Mouse (Mus musculus): ENCODE data around the gene Ppp2r5c. TPM values are rescaled to one million over a fixed set of nuclear protein-coding genes. Genes with fewer than 3 reads are reported as not detected.

The Ppp2r5c gene
- polyA plus RNA-seq, 1 experiment from 2014 or later = 139 TPM

DNA sequence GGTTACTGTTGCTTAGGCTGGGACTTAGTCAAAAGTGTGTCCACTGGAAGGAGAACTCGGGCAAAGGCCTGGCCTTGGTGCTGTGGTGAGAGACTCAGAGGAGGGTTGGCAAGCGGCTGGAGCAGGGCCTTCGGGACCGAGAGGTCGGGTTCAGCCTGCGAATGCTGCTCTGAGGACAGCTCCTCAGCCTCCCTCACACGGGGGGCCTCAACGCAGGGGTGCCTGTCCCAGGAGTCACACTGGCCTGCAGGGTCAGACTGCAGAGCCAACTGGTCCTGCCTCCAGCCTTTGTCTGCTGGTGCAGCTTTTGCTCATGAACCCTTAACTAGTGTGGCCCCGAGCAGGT lies 57.2 kb downstream of the Ppp2r5c start:
- peaks cover 100% of the 10 kb centered on the region for H3K79me2 ChIP-seq (ENCODE audit: inconsistent target)
- H3K4me3 ChIP-seq (ENCODE audit: inconsistent target) = no peak overlapping the region
- WGBS (ENCODE audit: missing documents) = 97% methylated on average over 9 of the region's 9 CpGs
- no peak overlapping the region for H3K27ac ChIP-seq
- H3K36me3 ChIP-seq (ENCODE audit: inconsistent target) = no peaks in the 10 kb centered on the region

DNA sequence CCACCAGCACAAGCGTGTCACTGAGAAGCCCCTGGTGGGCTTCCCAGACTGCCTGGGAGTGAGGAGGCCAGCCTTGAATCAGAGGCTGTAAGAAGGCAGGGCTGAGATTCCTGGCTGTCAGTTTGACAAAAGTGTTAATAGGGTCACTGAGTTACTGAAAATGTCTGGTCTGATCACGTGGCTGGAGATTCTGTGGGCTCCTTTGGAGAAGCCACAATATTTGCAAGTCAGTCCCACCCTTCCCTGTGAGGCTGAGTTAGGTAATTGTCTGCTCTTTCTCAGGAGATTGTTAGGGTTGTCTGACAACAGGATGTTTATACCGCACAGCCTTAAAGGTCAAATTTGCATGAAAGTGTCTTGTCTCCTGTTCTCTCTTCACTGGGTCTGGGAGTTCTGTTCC lies 57.9 kb downstream of the Ppp2r5c start:
- 51% methylated on average over 3 of the region's 3 CpGs for WGBS (ENCODE audit: missing documents)
- no peak overlapping the region for H3K27ac ChIP-seq

DNA sequence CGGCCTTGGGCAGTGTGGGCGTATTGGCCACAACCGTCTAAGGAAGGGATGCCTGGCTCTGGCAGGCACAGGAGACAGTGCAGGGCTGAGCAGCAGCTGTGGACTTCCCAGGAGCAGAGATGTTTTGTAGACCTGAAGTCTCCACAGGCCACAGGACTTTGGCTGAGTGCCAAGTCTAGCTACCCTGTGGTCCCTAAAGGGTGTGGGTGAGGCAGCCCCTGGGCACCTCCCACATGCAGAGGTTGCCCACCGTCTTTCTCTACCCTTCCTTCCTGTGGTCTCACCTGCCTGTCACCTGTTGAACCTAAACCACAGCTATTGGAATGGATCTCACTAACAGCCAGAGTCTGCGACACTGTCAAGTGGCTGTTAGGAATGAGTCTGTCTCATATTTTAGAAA lies 59.1 kb downstream of the Ppp2r5c start:
- 75% methylated on average over 5 of the region's 5 CpGs for WGBS (ENCODE audit: missing documents)
- H3K4me3 ChIP-seq (ENCODE audit: inconsistent target) = no peak overlapping the region
- H3K27ac ChIP-seq = no peak overlapping the region
- peaks cover 100% of the 10 kb centered on the region for H3K79me2 ChIP-seq (ENCODE audit: inconsistent target)
- no peaks in the 10 kb centered on the region for H3K36me3 ChIP-seq (ENCODE audit: inconsistent target)

More for the DNA sequence above, 57.9 kb downstream of the Ppp2r5c start:
- H3K4me3 ChIP-seq (ENCODE audit: inconsistent target) = no peak overlapping the region
- peaks cover 100% of the 10 kb centered on the region for H3K79me2 ChIP-seq (ENCODE audit: inconsistent target)
- H3K36me3 ChIP-seq (ENCODE audit: inconsistent target) = no peaks in the 10 kb centered on the region

DNA sequence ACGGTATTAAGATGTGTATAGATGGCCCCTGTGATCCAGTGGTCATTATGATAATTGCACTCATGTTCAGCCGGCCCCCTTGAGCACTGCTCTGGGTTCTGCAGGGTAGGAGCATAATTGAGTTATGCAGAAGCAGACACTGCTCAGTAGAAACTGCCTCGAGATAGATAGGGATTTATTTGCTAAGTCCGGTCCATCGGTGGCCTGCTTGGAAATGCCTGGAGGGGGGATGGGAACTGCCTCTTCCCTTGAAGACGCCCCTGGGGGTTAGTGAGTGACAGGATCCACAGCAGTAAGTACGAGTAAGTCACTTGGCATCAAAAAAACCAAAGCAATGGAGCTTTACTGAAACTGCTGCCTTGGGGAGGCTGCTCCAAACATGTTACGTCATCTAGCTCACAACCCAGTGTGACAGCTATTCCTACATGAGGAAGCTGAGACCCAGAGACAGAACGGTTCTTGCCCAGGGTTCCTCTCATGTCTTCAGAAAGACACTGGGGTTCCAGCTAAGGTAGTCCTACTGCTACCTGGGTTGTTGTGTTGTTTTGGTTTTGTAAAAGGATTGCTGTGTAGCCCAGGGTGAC lies 60.9 kb downstream of the Ppp2r5c start:
- H3K4me3 ChIP-seq (ENCODE audit: inconsistent target) = no peak overlapping the region
- WGBS (ENCODE audit: missing documents) = 67% methylated on average over 9 of the region's 9 CpGs
- peak overlapping the region; percentile 1; the same call in 1 of the 2 replicates for H3K27ac ChIP-seq
- no peaks in the 10 kb centered on the region for H3K36me3 ChIP-seq (ENCODE audit: inconsistent target)
- peaks cover 100% of the 10 kb centered on the region for H3K79me2 ChIP-seq (ENCODE audit: inconsistent target)

DNA sequence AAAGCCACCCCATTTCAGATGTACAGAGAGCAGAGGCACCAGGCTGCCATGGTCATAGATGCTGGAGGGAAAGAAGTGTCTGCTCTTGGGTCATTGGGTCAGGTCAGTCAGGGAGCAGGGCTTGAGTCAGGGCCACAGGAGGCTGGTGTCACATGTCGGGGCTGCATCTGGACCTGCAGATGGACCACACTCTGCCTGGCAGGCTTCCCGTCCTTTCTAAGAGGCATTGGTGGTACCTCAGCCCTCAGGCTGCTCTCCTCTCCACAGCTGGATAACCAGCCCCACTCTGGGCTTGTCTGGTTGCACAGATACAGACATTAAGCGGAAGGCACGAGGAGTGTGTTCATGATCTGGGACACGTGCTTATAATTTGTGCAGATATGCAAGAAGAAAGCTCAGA lies 61.8 kb downstream of the Ppp2r5c start:
- no peaks in the 10 kb centered on the region for H3K36me3 ChIP-seq (ENCODE audit: inconsistent target)
- 85% methylated on average over 4 of the region's 5 CpGs for whole genome bisulfite sequencing (ENCODE audit: missing documents)
- H3K4me3 ChIP-seq (ENCODE audit: inconsistent target) = no peak overlapping the region
- no peak overlapping the region for H3K27ac ChIP-seq
- peaks cover 100% of the 10 kb centered on the region for H3K79me2 ChIP-seq (ENCODE audit: inconsistent target)

DNA sequence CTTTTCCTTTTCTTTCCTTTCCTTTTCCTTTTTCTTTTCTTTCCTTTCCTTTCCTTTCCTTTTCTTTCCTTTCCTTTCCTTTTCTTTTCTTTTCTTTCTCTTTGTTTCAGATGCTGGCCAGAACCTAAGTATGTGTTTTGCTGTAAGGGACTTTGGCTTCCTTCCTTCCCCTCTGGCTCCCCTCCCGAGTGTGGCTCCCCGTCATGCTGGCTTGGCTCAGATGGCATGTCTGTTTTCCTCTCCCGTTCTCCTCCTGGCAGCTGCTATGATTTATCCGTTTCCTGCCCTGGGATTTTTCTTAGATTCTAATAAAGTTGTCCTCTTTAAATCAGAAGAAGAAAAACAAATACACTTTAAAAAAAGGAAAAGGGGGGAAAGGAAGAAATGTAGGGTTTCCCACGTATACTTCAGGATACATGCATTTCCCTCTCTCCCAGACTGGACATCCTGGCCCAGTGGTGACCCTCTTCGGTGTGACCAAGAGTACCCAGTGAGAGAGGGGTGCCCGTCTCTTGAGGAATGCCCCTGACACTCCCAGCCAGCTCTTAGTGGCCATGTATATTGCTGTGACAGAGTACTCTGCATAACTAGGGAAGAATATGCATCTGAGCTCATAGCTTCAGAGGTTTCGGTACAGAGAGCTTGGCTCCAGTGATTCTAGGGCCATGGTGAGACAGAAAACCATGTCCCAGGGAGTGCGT lies 63.4 kb downstream of the Ppp2r5c start:
- WGBS (ENCODE audit: missing documents) = 68% methylated on average over 9 of the region's 9 CpGs
- Histone ChIP-seq H3K36me3 (ENCODE audit: inconsistent target) (no peaks in the 10 kb centered on the region; the same call in 1 of the 2 replicates), H3K27ac (no peak overlapping the region), H3K4me3 (ENCODE audit: inconsistent target) (no peak overlapping the region), H3K79me2 (ENCODE audit: inconsistent target) (peaks cover 100% of the 10 kb centered on the region)

DNA sequence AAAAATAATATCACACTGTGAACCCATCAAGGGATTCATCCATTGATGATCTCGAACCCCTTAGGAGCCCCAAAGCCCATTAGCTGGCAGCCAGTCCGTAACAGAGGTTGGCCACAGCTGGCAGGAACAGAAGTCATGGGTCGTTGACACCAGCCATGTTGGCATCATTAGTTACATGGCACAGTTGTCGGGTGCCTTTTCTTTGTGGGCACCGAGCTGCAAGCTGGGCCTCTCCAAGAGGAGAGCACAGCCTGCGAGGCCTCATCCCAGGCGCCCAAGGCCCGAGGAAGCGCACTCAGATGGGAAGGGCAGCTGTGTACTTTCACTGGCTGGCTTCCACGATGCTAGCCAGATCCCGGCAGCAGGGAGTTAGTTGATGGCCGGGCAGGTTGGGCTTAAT lies 64.3 kb downstream of the Ppp2r5c start:
- no peak overlapping the region for H3K27ac ChIP-seq
- no peaks in the 10 kb centered on the region; the same call in 1 of the 2 replicates for H3K36me3 ChIP-seq (ENCODE audit: inconsistent target)
- WGBS (ENCODE audit: missing documents) = 90% methylated on average over 12 of the region's 12 CpGs
- peaks cover 100% of the 10 kb centered on the region for H3K79me2 ChIP-seq (ENCODE audit: inconsistent target)
- no peak overlapping the region for H3K4me3 ChIP-seq (ENCODE audit: inconsistent target)

DNA sequence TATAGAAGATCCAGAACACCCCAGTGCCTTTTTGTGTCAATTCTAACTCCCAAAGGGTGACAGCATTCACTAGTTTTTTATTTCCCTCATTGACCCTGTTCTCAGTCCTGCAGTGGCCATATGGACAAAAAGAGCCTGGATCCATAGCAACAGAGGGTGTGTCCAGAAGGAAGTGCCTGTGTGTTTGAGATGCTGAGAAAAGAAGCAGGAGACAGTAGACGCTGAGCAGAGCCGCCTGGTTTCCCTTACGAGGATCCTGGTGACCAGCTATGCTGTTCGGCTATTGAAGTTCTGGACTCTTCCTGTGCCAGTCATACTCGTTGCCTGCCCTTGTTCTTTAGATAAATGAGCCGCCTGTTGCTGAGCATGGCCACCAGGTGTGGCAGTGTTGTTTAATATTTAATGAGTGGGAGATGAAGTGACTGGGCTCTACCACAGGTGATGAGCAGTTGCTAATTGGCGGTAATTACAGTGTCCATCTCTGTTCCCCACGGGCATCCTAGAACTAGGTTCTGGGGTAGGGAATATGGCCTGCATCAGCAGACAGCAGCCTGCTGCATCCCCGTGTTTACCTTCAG lies 65.0 kb downstream of the Ppp2r5c start:
- H3K36me3 ChIP-seq (ENCODE audit: inconsistent target) = no peaks in the 10 kb centered on the region; the same call in 1 of the 2 replicates
- no peak overlapping the region for H3K4me3 ChIP-seq (ENCODE audit: inconsistent target)
- H3K79me2 ChIP-seq (ENCODE audit: inconsistent target) = peaks cover 100% of the 10 kb centered on the region
- H3K27ac ChIP-seq = no peak overlapping the region
- 88% methylated on average over 9 of the region's 9 CpGs for WGBS (ENCODE audit: missing documents)

DNA sequence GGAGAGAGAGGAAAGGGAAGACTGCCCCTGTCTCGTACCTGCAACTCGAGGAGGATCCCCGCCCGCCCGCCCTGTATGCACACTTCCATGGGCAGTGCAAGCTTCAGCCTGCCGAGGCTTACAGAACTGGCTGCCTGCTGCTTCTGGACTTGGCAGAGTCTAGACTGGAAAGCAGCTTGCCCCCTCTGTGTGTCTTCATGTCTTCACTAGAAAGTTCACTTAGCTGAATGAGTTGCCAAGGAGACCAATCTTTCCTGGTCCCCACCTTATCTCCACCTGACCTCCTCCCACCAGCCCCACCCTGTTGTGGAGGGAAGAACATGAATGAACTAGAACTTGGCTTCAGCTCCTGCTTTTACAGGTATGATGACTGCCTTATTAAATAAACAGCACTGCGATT lies 66.0 kb downstream of the Ppp2r5c start:
- Histone ChIP-seq H3K36me3 (ENCODE audit: inconsistent target) (no peaks in the 10 kb centered on the region; the same call in 1 of the 2 replicates), H3K27ac (no peak overlapping the region), H3K79me2 (ENCODE audit: inconsistent target) (peaks cover 100% of the 10 kb centered on the region), H3K4me3 (ENCODE audit: inconsistent target) (no peak overlapping the region)
- 54% methylated on average over 7 of the region's 7 CpGs for WGBS (ENCODE audit: missing documents)

DNA sequence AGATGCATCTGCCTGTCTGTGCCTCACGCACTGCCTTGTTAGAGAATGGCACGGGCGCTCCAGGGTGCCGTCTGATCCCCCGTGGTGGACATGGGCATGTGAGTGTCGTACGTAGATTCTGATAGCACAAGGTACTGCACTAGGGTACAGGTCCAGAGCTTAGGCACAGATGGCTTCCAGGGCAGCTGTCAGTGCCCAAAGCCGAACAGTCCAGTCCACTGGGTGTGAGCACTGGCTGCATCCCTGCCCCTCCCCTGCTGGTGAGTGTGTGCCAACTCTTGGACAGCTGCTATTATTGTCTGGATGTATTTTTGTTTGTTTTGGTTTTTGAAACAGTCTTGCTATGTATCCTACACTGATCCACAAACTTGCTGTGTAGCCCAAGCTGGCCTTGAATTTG lies 68.8 kb downstream of the Ppp2r5c start:
- H3K27ac ChIP-seq = no peak overlapping the region
- H3K79me2 ChIP-seq (ENCODE audit: inconsistent target) = peaks cover 100% of the 10 kb centered on the region
- H3K36me3 ChIP-seq (ENCODE audit: inconsistent target) = no peaks in the 10 kb centered on the region; the same call in 1 of the 2 replicates
- WGBS (ENCODE audit: missing documents) = 95% methylated on average over 8 of the region's 8 CpGs
- no peak overlapping the region for H3K4me3 ChIP-seq (ENCODE audit: inconsistent target)

DNA sequence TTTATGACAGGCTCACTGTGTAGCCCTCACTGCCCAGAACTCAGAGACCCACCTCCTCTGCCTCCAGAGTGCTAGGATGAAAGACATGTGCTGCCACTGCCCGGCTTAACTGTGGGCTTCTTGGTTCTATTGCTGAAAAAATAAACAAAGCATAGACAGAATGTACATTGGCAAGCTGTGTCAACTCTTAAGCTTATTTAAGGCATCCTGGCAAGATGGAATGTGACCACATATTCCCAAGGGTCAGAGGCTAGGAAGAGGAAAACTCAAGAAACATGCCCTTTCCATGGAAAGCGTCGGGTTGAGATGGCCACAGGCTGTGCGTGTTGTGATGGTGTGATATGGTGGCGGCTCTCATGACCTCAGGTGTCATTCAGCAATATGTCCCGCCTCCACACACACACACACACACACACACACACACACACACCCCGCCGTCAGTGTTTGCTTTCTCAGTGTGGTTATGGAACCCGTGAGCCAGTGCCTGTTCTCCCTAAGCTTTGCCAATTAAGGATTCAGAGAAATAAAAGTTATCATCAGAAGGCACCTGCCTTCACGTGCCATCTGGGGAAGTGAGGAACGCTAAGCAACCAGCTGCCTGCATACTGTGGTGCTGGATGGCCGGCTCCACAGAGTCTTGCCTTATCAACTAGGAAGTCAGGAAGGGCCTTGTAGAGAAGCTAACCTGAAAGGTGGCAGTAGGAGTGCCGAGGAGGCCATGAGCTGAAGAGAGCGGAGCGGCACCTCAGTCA lies 73.5 kb downstream of the Ppp2r5c start:
- WGBS (ENCODE audit: missing documents) = 90% methylated on average over 12 of the region's 15 CpGs
- H3K27ac ChIP-seq = no peak overlapping the region
- H3K79me2 ChIP-seq (ENCODE audit: inconsistent target) = peaks cover 100% of the 10 kb centered on the region
- H3K36me3 ChIP-seq (ENCODE audit: inconsistent target) = peaks cover 32% of the 10 kb centered on the region
- no peak overlapping the region for H3K4me3 ChIP-seq (ENCODE audit: inconsistent target)

DNA sequence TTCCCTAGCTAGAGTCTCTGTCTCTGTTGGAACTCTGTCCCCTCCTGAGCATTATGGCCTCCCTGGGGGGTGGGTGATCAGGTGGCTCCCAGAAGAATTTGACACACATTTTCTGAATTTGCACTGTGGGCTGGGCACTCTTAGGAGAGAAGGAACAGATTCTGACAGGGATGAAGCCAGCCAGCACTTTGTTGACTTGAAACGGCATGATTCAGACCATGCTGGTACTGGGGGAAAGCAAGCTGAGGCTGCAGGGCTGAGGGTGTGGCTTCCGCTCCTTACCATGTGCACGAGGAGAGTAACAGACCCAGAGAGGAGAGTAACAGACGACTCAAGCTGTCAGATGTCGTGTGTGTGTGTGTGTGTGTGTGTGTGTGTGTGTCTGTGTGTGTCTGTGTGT lies 76.6 kb downstream of the Ppp2r5c start:
- peaks cover 99% of the 10 kb centered on the region for H3K79me2 ChIP-seq (ENCODE audit: inconsistent target)
- H3K36me3 ChIP-seq (ENCODE audit: inconsistent target) = peaks cover 37% of the 10 kb centered on the region
- H3K4me3 ChIP-seq (ENCODE audit: inconsistent target) = no peak overlapping the region
- WGBS (ENCODE audit: missing documents) = 91% methylated on average over 4 of the region's 5 CpGs
- no peak overlapping the region for H3K27ac ChIP-seq

DNA sequence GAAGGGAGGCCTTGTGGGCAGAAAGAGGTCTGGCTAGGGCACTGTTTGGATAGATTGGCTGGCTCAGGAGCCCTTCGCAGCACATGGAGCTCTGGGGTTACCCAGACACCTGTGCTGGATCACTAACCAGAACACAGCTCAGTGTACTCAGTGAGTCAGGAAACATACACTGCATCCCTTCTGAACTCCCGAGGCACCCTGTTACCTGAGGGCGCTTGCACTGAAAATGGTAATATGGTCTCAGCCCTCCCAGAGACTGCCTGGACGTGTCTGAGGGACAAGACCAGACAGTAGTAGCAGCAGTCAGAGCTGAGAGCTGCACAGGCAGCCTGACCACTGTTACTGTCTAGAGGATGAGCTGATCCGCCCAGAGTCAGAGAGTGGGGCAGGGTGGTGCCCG lies 85.8 kb downstream of the Ppp2r5c start:
- Histone ChIP-seq H3K36me3 (ENCODE audit: inconsistent target) (peaks cover 11% of the 10 kb centered on the region), H3K27ac (no peak overlapping the region), H3K4me3 (ENCODE audit: inconsistent target) (no peak overlapping the region), H3K79me2 (ENCODE audit: inconsistent target) (peaks cover 100% of the 10 kb centered on the region)
- WGBS (ENCODE audit: missing documents) = 94% methylated on average over 6 of the region's 6 CpGs

DNA sequence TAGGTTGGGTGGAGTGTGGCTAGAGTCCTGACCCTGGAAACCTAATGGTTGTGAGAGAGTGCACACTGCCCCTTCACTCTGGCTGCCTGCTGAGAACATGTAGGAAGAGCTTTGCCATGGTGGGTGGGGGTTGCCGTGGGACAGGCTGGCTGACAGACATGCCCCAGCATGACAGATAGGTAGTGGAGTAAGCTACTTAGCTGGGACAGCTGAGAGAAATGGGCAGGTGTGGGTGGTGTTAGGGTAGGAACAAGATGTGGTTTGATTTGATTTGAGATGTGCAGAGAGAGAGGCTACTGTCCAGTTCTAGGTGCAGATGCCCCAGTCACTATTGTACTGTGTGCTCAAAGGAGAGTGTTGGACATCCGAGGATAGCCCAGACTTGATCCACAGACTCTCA lies 86.2 kb downstream of the Ppp2r5c start:
- Histone ChIP-seq H3K79me2 (ENCODE audit: inconsistent target) (peaks cover 100% of the 10 kb centered on the region), H3K27ac (no peak overlapping the region), H3K36me3 (ENCODE audit: inconsistent target) (peaks cover 8% of the 10 kb centered on the region), H3K4me3 (ENCODE audit: inconsistent target) (no peak overlapping the region)
- WGBS (ENCODE audit: missing documents) = 100% methylated on average over 2 of the region's 2 CpGs

DNA sequence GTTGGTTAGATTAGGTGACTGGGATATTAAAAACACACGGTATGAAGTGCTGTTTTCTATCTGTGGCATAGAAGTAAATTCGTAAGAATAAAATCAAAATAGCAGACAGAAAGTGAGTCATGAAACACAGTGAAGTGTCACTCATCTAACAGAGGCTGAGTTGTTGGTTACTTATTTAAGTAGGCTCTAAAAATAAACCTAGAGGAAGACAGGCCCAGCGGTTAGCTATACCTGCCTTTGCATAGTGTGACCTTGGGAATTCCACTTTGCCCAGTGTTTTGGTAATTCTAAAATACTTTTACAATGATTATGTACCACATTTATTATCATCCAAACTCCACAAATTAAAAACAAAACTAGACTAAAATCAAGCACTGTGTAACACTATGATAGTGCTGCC lies 86.9 kb downstream of the Ppp2r5c start:
- Histone ChIP-seq H3K27ac (no peak overlapping the region), H3K4me3 (ENCODE audit: inconsistent target) (no peak overlapping the region), H3K36me3 (ENCODE audit: inconsistent target) (peaks cover 8% of the 10 kb centered on the region), H3K79me2 (ENCODE audit: inconsistent target) (peaks cover 100% of the 10 kb centered on the region)
- WGBS (ENCODE audit: missing documents) = 97% methylated on average over 3 of the region's 3 CpGs
